8 mouse cellular contexts compared by ENCODE assay signal in the genomic region with DNA sequence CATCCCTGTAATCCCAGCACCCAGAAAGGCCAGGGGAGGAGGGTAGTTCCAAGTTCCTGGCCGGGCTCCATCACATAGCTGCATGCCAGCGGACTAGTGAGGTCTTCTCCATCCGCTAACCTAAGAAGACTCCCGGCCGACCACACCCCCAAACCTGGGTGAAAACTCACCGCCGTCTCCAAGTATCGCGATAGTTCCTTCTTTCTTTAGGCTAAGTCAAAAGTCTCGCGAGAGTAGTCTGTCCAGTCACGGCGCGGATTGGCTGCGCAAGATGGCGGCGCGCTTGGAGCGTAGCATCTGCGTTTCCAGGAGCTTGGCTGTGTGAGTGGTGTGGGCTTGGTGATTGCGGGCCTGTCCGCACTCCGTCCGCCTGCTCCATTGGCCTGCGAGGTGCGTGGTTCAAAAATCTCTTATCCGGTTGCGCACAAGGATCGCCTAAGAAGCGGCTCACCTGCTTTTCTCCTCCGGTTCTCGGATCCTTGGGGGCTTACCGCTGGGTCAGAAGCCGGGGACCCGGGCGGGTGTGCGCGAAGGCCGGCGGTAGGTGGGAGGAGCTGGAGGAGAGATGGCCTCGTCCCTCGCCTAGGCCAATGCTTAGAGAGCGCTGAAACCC. TPM values are rescaled to one million over a fixed set of nuclear protein-coding genes. Genes with fewer than 3 reads are reported as not detected.
DNase-seq lines count a peak whose midpoint lies in the region; ATAC-seq and TF ChIP-seq lines count a peak whose summit lies in the region.

A gene (plus strand): TSS at position 236 of the 613 bp plus-strand sequence.

- peak; percentile 100 for DNase-seq in MEL (ENCODE audit: low read depth, low spot score)
- peak; percentile 94 to 95 for DNase-seq in cerebellum, adult 2 months
- peak; percentile 98 for DNase-seq in forebrain, postnatal 0 days
- peak; percentile 95 for DNase-seq in heart, postnatal 4 days
- DNase-seq in layer of hippocampus, adult 8-10 months (ENCODE audit: low spot score in 2 of 2): peak; percentile 94 to 96
- peak; percentile 92 for DNase-seq in ovary, adult 18-20 months (ENCODE audit: low spot score)
- DNase-seq in thymus, postnatal 0 days (ENCODE audit: low spot score): peak; percentile 98

- H3K9ac ChIP-seq in MEL (ENCODE audit: control insufficient read depth, low read depth, low read length, poor library complexity, severe bottlenecking): peak within 1 kb of the TSS; percentile 84
- peak within 1 kb of the TSS; percentile 93 for H3K9ac ChIP-seq in forebrain, postnatal 0 days
- peak within 1 kb of the TSS; percentile 82 for H3K9ac ChIP-seq in lung, embryonic 15.5 days

- ATAC-seq in forebrain, postnatal 0 days: peak; percentile 98
- ATAC-seq in lung, embryonic 15.5 days (ENCODE audit: borderline replicate concordance, extremely low read depth, low FRiP score, low TSS enrichment): peak; percentile 96

- no peak for TF ChIP-seq EP300 in MEL (IDR thresholded peaks at IDR 0.05; ENCODE audit: low read depth in 1 of 2, low read length in 2 of 2)

- peak within 1 kb of the TSS; percentile 83 for H3K27ac ChIP-seq in MEL (ENCODE audit: control insufficient read depth, low read depth, low read length)
- peak within 1 kb of the TSS; percentile 67 for H3K27ac ChIP-seq in cerebellum, adult 2 months (ENCODE audit: insufficient read depth, low read length)
- peak within 1 kb of the TSS; percentile 96 for H3K27ac ChIP-seq in forebrain, postnatal 0 days (ENCODE audit: low read depth, low read length)
- peak within 1 kb of the TSS; percentile 91 for H3K27ac ChIP-seq in lung, embryonic 15.5 days

- peak; percentile 85 to 98 for TF ChIP-seq POLR2A in MEL (IDR thresholded peaks at IDR 0.05; ENCODE audit: control insufficient read depth in 1 of 2, insufficient read depth in 1 of 2, low read depth in 1 of 2, low read length in 2 of 2, poor library complexity in 1 of 2)
- peak; percentile 85 for TF ChIP-seq POLR2A in cerebellum, adult 2 months (IDR thresholded peaks at IDR 0.05; ENCODE audit: borderline replicate concordance, insufficient read depth, low read length)

- H3K9me3 ChIP-seq in MEL (replicated peaks; ENCODE audit: insufficient read depth, low read length): no peaks in the 10 kb centered on the region
- no peaks in the 10 kb centered on the region for H3K9me3 ChIP-seq in forebrain, postnatal 0 days (ENCODE audit: low read length)
- no peaks in the 10 kb centered on the region for H3K9me3 ChIP-seq in lung, embryonic 15.5 days

- TF ChIP-seq RAD21 in MEL (IDR thresholded peaks at IDR 0.05; ENCODE audit: low read depth, low read length): no peak

- peaks cover 44% of the 10 kb centered on the region for H3K79me2 ChIP-seq in MEL (ENCODE audit: control insufficient read depth, insufficient read depth, low read length, poor library complexity)

- H3K4me1 ChIP-seq in MEL (ENCODE audit: control insufficient read depth in 1 of 2, insufficient read depth in 2 of 2, low read length in 2 of 2): peaks cover 10 to 26% of the 10 kb centered on the region in 2 experiments; a peak in 3 of 4 replicates
- H3K4me1 ChIP-seq in cerebellum, adult 2 months (ENCODE audit: control insufficient read depth, insufficient read depth, low read length): no peaks in the 10 kb centered on the region
- H3K4me1 ChIP-seq in forebrain, postnatal 0 days (ENCODE audit: insufficient read depth): peaks cover 12% of the 10 kb centered on the region; the same call in 1 of the 2 replicates
- peaks cover 18% of the 10 kb centered on the region for H3K4me1 ChIP-seq in lung, embryonic 15.5 days

- under 1% methylated on average over 43 of the region's 43 CpGs for WGBS in cerebellum, adult 2 months
- whole genome bisulfite sequencing in forebrain, postnatal 0 days: 1% methylated on average over 43 of the region's 43 CpGs
- WGBS in lung, embryonic 15.5 days: under 1% methylated on average over 43 of the region's 43 CpGs

- peak within 1 kb of the TSS; percentile 69 for H3K4me2 ChIP-seq in forebrain, postnatal 0 days (ENCODE audit: low read depth)
- H3K4me2 ChIP-seq in lung, embryonic 15.5 days: peak within 1 kb of the TSS; percentile 81

- no peaks in the 10 kb centered on the region for H3K27me3 ChIP-seq in MEL (ENCODE audit: control insufficient read depth in 1 of 2, insufficient read depth in 2 of 2, low read length in 2 of 2)
- H3K27me3 ChIP-seq in cerebellum, adult 2 months (ENCODE audit: control insufficient read depth, insufficient read depth, low read length): no peaks in the 10 kb centered on the region
- H3K27me3 ChIP-seq in forebrain, postnatal 0 days (ENCODE audit: insufficient read depth, low read length): no peaks in the 10 kb centered on the region
- H3K27me3 ChIP-seq in lung, embryonic 15.5 days: no peaks in the 10 kb centered on the region

- H3K36me3 ChIP-seq in MEL (ENCODE audit: control insufficient read depth in 1 of 2, insufficient read depth in 2 of 2, low read length in 2 of 2): peaks cover 11 to 34% of the 10 kb centered on the region in 2 experiments
- H3K36me3 ChIP-seq in forebrain, postnatal 0 days (ENCODE audit: insufficient read depth): peaks cover 11% of the 10 kb centered on the region; the same call in 1 of the 2 replicates
- H3K36me3 ChIP-seq in lung, embryonic 15.5 days: peaks cover 20% of the 10 kb centered on the region

- TF ChIP-seq CTCF in MEL (IDR thresholded peaks at IDR 0.05 in 2 of 3, conservative IDR thresholded peaks at IDR 0.05 in 1 of 3; ENCODE audit: control insufficient read depth in 1 of 3, insufficient read depth in 1 of 3, low read depth in 2 of 3, low read length in 3 of 3, poor library complexity in 1 of 3, severe bottlenecking in 1 of 3): no peak
- no peak for TF ChIP-seq CTCF in cerebellum, adult 2 months (IDR thresholded peaks at IDR 0.05; ENCODE audit: borderline replicate concordance, insufficient read depth, low read depth, low read length)
- TF ChIP-seq CTCF in forebrain, postnatal 0 days (IDR thresholded peaks at IDR 0.05; ENCODE audit: low read depth): no peak

- H3K4me3 ChIP-seq in MEL (ENCODE audit: control insufficient read depth in 1 of 2, insufficient read depth in 1 of 2, low read depth in 2 of 2, low read length in 2 of 2): peak within 1 kb of the TSS; percentile 68 to 78
- H3K4me3 ChIP-seq in cerebellum, adult 2 months (replicated peaks; ENCODE audit: insufficient read depth, low read depth, low read length): peak within 1 kb of the TSS; percentile 92
- H3K4me3 ChIP-seq in forebrain, postnatal 0 days (ENCODE audit: low read depth, low read length): peak within 1 kb of the TSS; percentile 82
- peak within 1 kb of the TSS; percentile 80 for H3K4me3 ChIP-seq in lung, embryonic 15.5 days

TF ChIP-seq in MEL, 35 proteins besides CTCF, POLR2A, EP300 and RAD21 (continues in another document):
- peak; percentile 82 for TF ChIP-seq TCF12 (IDR thresholded peaks at IDR 0.05; ENCODE audit: low read depth, low read length)
- no peak for TF ChIP-seq USF1 (IDR thresholded peaks at IDR 0.05; ENCODE audit: low read depth, low read length)
- no peak for TF ChIP-seq ETS1 (IDR thresholded peaks at IDR 0.05; ENCODE audit: low read depth, low read length)
- TF ChIP-seq NELFE (IDR thresholded peaks at IDR 0.05; ENCODE audit: low read depth, low read length): peak; percentile 97
- TF ChIP-seq GATA1 (IDR thresholded peaks at IDR 0.05; ENCODE audit: low read depth, low read length): no peak
- peak; percentile 60; the same call in 1 of the 2 replicates for TF ChIP-seq KAT2A (conservative IDR thresholded peaks at IDR 0.05; ENCODE audit: low read depth, low read length)
- peak; percentile 89 for TF ChIP-seq ZMIZ1 (IDR thresholded peaks at IDR 0.05; ENCODE audit: low read depth, low read length)
- no peak for TF ChIP-seq USF2 (IDR thresholded peaks at IDR 0.05; ENCODE audit: borderline replicate concordance in 1 of 2, insufficient read depth in 1 of 2, low read depth in 1 of 2, low read length in 2 of 2)
- no peak for TF ChIP-seq GABPA (IDR thresholded peaks at IDR 0.05; ENCODE audit: low read depth, low read length)
- no peak for TF ChIP-seq ZKSCAN1 (IDR thresholded peaks at IDR 0.05; ENCODE audit: low read depth, low read length)
- TF ChIP-seq CHD2 (IDR thresholded peaks at IDR 0.05; ENCODE audit: low read length): peak; percentile 99
- peak; percentile 70 for TF ChIP-seq NRF1 (IDR thresholded peaks at IDR 0.05; ENCODE audit: insufficient read depth, low read depth, low read length, poor library complexity, severe bottlenecking)
- peak; percentile 49; the same call in 1 of the 2 replicates for TF ChIP-seq POLR2AphosphoS5 (IDR thresholded peaks at IDR 0.05; ENCODE audit: borderline replicate concordance, low read depth, low read length)
- TF ChIP-seq POLR2AphosphoS2 (IDR thresholded peaks at IDR 0.05; ENCODE audit: low read length): peak; percentile 92
- TF ChIP-seq RCOR1 (IDR thresholded peaks at IDR 0.05; ENCODE audit: low read depth, low read length): no peak
- TF ChIP-seq HCFC1 (IDR thresholded peaks at IDR 0.05; ENCODE audit: low read depth, low read length): peak; percentile 90
- TF ChIP-seq ZC3H11A (IDR thresholded peaks at IDR 0.05; ENCODE audit: low read depth, low read length): no peak
- no peak for TF ChIP-seq MYC (IDR thresholded peaks at IDR 0.05; ENCODE audit: low read depth, low read length)
- TF ChIP-seq MAFK (IDR thresholded peaks at IDR 0.05; ENCODE audit: borderline replicate concordance, low read depth, low read length): no peak
- peak; percentile 86 for TF ChIP-seq SIN3A (IDR thresholded peaks at IDR 0.05; ENCODE audit: low read length)
- no peak for TF ChIP-seq CHD1 (IDR thresholded peaks at IDR 0.05; ENCODE audit: low read depth, low read length)
- no peak for TF ChIP-seq SMC3 (IDR thresholded peaks at IDR 0.05; ENCODE audit: low read depth, low read length)
- no peak for TF ChIP-seq E2F4 (IDR thresholded peaks at IDR 0.05; ENCODE audit: borderline replicate concordance, low read depth, low read length)
- 0 out of 2 replicates have a peak, but pooled peaks have one; percentile 52 for TF ChIP-seq MAZ (IDR thresholded peaks at IDR 0.05; ENCODE audit: low read depth, low read length)
- peak; percentile 97 for TF ChIP-seq TBP (IDR thresholded peaks at IDR 0.05; ENCODE audit: low read depth, low read length)

RNA-seq across cellular contexts. Expression of the gene that starts here (rescaled TPM):
- 110 and 116 TPM in 2 replicates for total RNA-seq in MEL (2012; rRNA removed)
- polyA plus RNA-seq in MEL (2012; ENCODE audit: insufficient read depth in 1 of 2, insufficient read length in 2 of 2, low read depth in 1 of 2, low replicate concordance in 2 of 2, missing spikeins in 1 of 2): 10 to 100 TPM in 1 of 2 experiments, not detected in 1; 76.3 TPM
- polyA plus RNA-seq in cerebellum, adult 2 months (2012; rRNA removed): 17.6 and 18.5 TPM in 2 replicates
- 18.7 and 19.9 TPM in 2 replicates for total RNA-seq in forebrain, postnatal 0 days (2014; rRNA removed)
- polyA plus RNA-seq in forebrain, postnatal 0 days (2015; fragmentation: Nextera tagmentation; extraction: Ambion mirVana): 17.5 and 22.0 TPM in 2 replicates
- 10 to 100 TPM; 15.2 to 16.9 TPM for total RNA-seq in heart, postnatal 4 days (2021)
- 10 to 100 TPM; 23.4 to 33.0 (median 30.0) TPM for total RNA-seq in layer of hippocampus, adult 8-10 months (2022)
- 48.4 and 50.3 TPM in 2 replicates for polyA plus RNA-seq in lung, embryonic 15.5 days (2015; fragmentation: Nextera tagmentation; extraction: Ambion mirVana)
- polyA plus RNA-seq in thymus, postnatal 0 days (2015; fragmentation: Nextera tagmentation; extraction: Ambion mirVana): 30.3 and 34.3 TPM in 2 replicates

Comparison
In these comparisons a context has a peak if more than half of its experiments do, and no peak if none do; other contexts are left out.
1. Peak in every context shown above with its lines: DNase-seq, ATAC-seq, H3K4me3 ChIP-seq and H3K27ac ChIP-seq.